Mouse (Mus musculus): ENCODE results near the gene Svep1. TPM values are rescaled to one million over a fixed set of nuclear protein-coding genes. Genes with fewer than 3 reads are reported as not detected.

Svep1 gene
- total and polyA plus RNA-seq, 3 experiments: not detected

GRCm38 (mm10) chr4:58050276-58050675 is 156.4 kb downstream of the Svep1 start:
- Histone ChIP-seq H3K9me3 (replicated peaks; ENCODE audit: insufficient read depth, low read length) (no peaks in the 10 kb centered on the region), H3K36me3 (ENCODE audit: control insufficient read depth in 1 of 2, insufficient read depth in 2 of 2, low read length in 2 of 2) (no peaks in the 10 kb centered on the region), H3K4me3 (ENCODE audit: control insufficient read depth in 1 of 2, insufficient read depth in 1 of 2, low read depth in 2 of 2, low read length in 2 of 2) (no peak overlapping the region), H3K27ac (ENCODE audit: control insufficient read depth, low read depth, low read length) (no peak overlapping the region), H3K79me2 (ENCODE audit: control insufficient read depth, insufficient read depth, low read length, poor library complexity) (no peaks in the 10 kb centered on the region), H3K4me1 (ENCODE audit: control insufficient read depth in 1 of 2, insufficient read depth in 2 of 2, low read length in 2 of 2) (no peaks in the 10 kb centered on the region), H3K27me3 (ENCODE audit: control insufficient read depth in 1 of 2, insufficient read depth in 2 of 2, low read length in 2 of 2) (no peaks in the 10 kb centered on the region), H3K9ac (ENCODE audit: control insufficient read depth, low read depth, low read length, poor library complexity, severe bottlenecking) (no peak overlapping the region)
- no peak for TF ChIP-seq NELFE (IDR thresholded peaks at IDR 0.05; ENCODE audit: low read depth, low read length)
- no peak for TF ChIP-seq MYB (IDR thresholded peaks at IDR 0.05; ENCODE audit: low read depth, low read length)
- no peak for TF ChIP-seq MEF2A (IDR thresholded peaks at IDR 0.05; ENCODE audit: extremely low read depth, insufficient replicate concordance, low read depth, low read length, poor library complexity, severe bottlenecking)
- TF ChIP-seq RAD21 (IDR thresholded peaks at IDR 0.05; ENCODE audit: low read depth, low read length): no peak
- no peak for TF ChIP-seq MAX (IDR thresholded peaks at IDR 0.05; ENCODE audit: low read length)
- TF ChIP-seq ZMIZ1 (IDR thresholded peaks at IDR 0.05; ENCODE audit: low read depth, low read length): no peak
- TF ChIP-seq RCOR1 (IDR thresholded peaks at IDR 0.05; ENCODE audit: low read depth, low read length): no peak
- no peak for TF ChIP-seq MAZ (IDR thresholded peaks at IDR 0.05; ENCODE audit: low read depth, low read length)
- TF ChIP-seq CHD1 (IDR thresholded peaks at IDR 0.05; ENCODE audit: low read depth, low read length): no peak
- no peak for DNase-seq (ENCODE audit: low read depth, low spot score)

GRCm38 (mm10) chr4:58044833-58045232 is 161.8 kb downstream of the Svep1 start:
- H3K4me3 ChIP-seq (ENCODE audit: control insufficient read depth in 1 of 2, insufficient read depth in 1 of 2, low read depth in 2 of 2, low read length in 2 of 2): no peak overlapping the region
- H3K27ac ChIP-seq (ENCODE audit: control insufficient read depth, low read depth, low read length): no peak overlapping the region
- H3K9me3 ChIP-seq (replicated peaks; ENCODE audit: insufficient read depth, low read length): no peaks in the 10 kb centered on the region
- no peak overlapping the region for H3K9ac ChIP-seq (ENCODE audit: control insufficient read depth, low read depth, low read length, poor library complexity, severe bottlenecking)
- no peak for TF ChIP-seq MYC (IDR thresholded peaks at IDR 0.05; ENCODE audit: low read depth, low read length)
- no peak for DNase-seq (ENCODE audit: low read depth, low spot score)
- H3K27me3 ChIP-seq (ENCODE audit: control insufficient read depth in 1 of 2, insufficient read depth in 2 of 2, low read length in 2 of 2): no peaks in the 10 kb centered on the region
- H3K36me3 ChIP-seq (ENCODE audit: control insufficient read depth in 1 of 2, insufficient read depth in 2 of 2, low read length in 2 of 2): no peaks in the 10 kb centered on the region
- no peaks in the 10 kb centered on the region for H3K79me2 ChIP-seq (ENCODE audit: control insufficient read depth, insufficient read depth, low read length, poor library complexity)
- no peaks in the 10 kb centered on the region for H3K4me1 ChIP-seq (ENCODE audit: control insufficient read depth in 1 of 2, insufficient read depth in 2 of 2, low read length in 2 of 2)

- no peak for TF ChIP-seq KAT2A (conservative IDR thresholded peaks at IDR 0.05; ENCODE audit: low read depth, low read length)
- TF ChIP-seq E2F4 (IDR thresholded peaks at IDR 0.05; ENCODE audit: borderline replicate concordance, low read depth, low read length): no peak
- no peak for TF ChIP-seq ZMIZ1 (IDR thresholded peaks at IDR 0.05; ENCODE audit: low read depth, low read length)
- TF ChIP-seq MYC (IDR thresholded peaks at IDR 0.05; ENCODE audit: low read depth, low read length): no peak
- TF ChIP-seq GATA1 (IDR thresholded peaks at IDR 0.05; ENCODE audit: low read depth, low read length): no peak
- no peak for TF ChIP-seq USF2 (IDR thresholded peaks at IDR 0.05; ENCODE audit: borderline replicate concordance in 1 of 2, insufficient read depth in 1 of 2, low read depth in 1 of 2, low read length in 2 of 2)
- TF ChIP-seq JUND (IDR thresholded peaks at IDR 0.05; ENCODE audit: low read depth, low read length): no peak
- TF ChIP-seq POLR2AphosphoS5 (IDR thresholded peaks at IDR 0.05; ENCODE audit: borderline replicate concordance, low read depth, low read length): no peak
- TF ChIP-seq ETS1 (IDR thresholded peaks at IDR 0.05; ENCODE audit: low read depth, low read length): no peak
- Histone ChIP-seq H3K9ac (ENCODE audit: control insufficient read depth, low read depth, low read length, poor library complexity, severe bottlenecking) (no peak overlapping the region), H3K4me1 (ENCODE audit: control insufficient read depth in 1 of 2, insufficient read depth in 2 of 2, low read length in 2 of 2) (no peaks in the 10 kb centered on the region)
Measured at GRCm38 (mm10) chr4:58044356-58044755, 162.3 kb downstream of the Svep1 start.

More at GRCm38 (mm10) chr4:58044356-58044755, 162.3 kb downstream of the Svep1 start:
- Histone ChIP-seq H3K27me3 (ENCODE audit: control insufficient read depth in 1 of 2, insufficient read depth in 2 of 2, low read length in 2 of 2) (no peaks in the 10 kb centered on the region), H3K4me3 (ENCODE audit: control insufficient read depth in 1 of 2, insufficient read depth in 1 of 2, low read depth in 2 of 2, low read length in 2 of 2) (no peak overlapping the region), H3K9me3 (replicated peaks; ENCODE audit: insufficient read depth, low read length) (no peaks in the 10 kb centered on the region), H3K79me2 (ENCODE audit: control insufficient read depth, insufficient read depth, low read length, poor library complexity) (no peaks in the 10 kb centered on the region), H3K36me3 (ENCODE audit: control insufficient read depth in 1 of 2, insufficient read depth in 2 of 2, low read length in 2 of 2) (no peaks in the 10 kb centered on the region), H3K27ac (ENCODE audit: control insufficient read depth, low read depth, low read length) (no peak overlapping the region)
- DNase-seq (ENCODE audit: low read depth, low spot score): no peak

Data from MEL (cell line).